Mouse (Mus musculus) neural tube, embryonic 13.5 days (tissue): ENCODE data around the gene Tnxb. TPM values are rescaled to one million over a fixed set of nuclear protein-coding genes. Genes with fewer than 3 reads are reported as not detected.
A peak's percentile ranks its signal among the peaks of the same experiment; 100 is the strongest.

ENCODE experiments used
- ATAC-seq: fragments of 200-750 bp; cut with Nextera tagmentation; 2 replicates; pipeline ENCODE4 v1.8.0; 2017; ENCODE audit warnings: low read depth, mild to moderate bottlenecking, moderate TSS enrichment, moderate library complexity
- H3K27ac ChIP-seq: fragments of 300-500 bp; sonication (generic); replicated peaks from 2 replicates; pipeline ENCODE4 v1.5.1; 2015; ENCODE audit warnings: moderate library complexity, mild to moderate bottlenecking, inconsistent platforms
- H3K27me3 ChIP-seq: fragments of 300-500 bp; sonication (generic); 2 replicates; pipeline ENCODE4 v1.6.1; 2015; ENCODE audit warnings: mild to moderate bottlenecking, inconsistent platforms
- H3K36me3 ChIP-seq: fragments of 300-500 bp; sonication (generic); 2 replicates; pipeline ENCODE4 v1.6.1; 2015; ENCODE audit warnings: mild to moderate bottlenecking, inconsistent platforms
- H3K4me1 ChIP-seq: fragments of 300-500 bp; sonication (generic); replicated peaks from 2 replicates; pipeline ENCODE4 v1.6.1; 2015; ENCODE audit warnings: inconsistent platforms
- H3K4me2 ChIP-seq: fragments of 300-500 bp; sonication (generic); 2 replicates; pipeline ENCODE4 v1.6.1; 2015; ENCODE audit warnings: inconsistent platforms, mild to moderate bottlenecking, moderate library complexity
- H3K4me3 ChIP-seq: fragments of 300-500 bp; sonication (generic); 2 replicates; pipeline ENCODE4 v1.5.1; 2015; ENCODE audit warnings: mild to moderate bottlenecking, inconsistent platforms
- H3K9ac ChIP-seq: fragments of 300-500 bp; sonication (generic); 2 replicates; pipeline ENCODE4 v1.6.1; 2015; ENCODE audit warnings: moderate library complexity, mild to moderate bottlenecking, inconsistent platforms
- H3K9me3 ChIP-seq: fragments of 300-500 bp; sonication (generic); 2 replicates; pipeline ENCODE4 v1.6.1; 2016; ENCODE audit warnings: inconsistent platforms
- WGBS: fragments of 180-500 bp; shearing (Covaris S2); methylation state at CpG from one replicate; pipeline ENCODE4 v1.1.7; 2015; 5-methylcytosine and 5-hydroxymethylcytosine counted together
- polyA plus RNA-seq: library from polyadenylated mRNA; unstranded; fragments of >200 nt; fragmentation: Nextera tagmentation; extraction: Ambion mirVana; gene quantifications from 2 replicates; pipeline ENCODE4 v1.2.1, GENCODE M21; 2015

The Tnxb gene
- polyA plus RNA-seq, 1 experiment from 2014 or later = 0.11 TPM

DNA sequence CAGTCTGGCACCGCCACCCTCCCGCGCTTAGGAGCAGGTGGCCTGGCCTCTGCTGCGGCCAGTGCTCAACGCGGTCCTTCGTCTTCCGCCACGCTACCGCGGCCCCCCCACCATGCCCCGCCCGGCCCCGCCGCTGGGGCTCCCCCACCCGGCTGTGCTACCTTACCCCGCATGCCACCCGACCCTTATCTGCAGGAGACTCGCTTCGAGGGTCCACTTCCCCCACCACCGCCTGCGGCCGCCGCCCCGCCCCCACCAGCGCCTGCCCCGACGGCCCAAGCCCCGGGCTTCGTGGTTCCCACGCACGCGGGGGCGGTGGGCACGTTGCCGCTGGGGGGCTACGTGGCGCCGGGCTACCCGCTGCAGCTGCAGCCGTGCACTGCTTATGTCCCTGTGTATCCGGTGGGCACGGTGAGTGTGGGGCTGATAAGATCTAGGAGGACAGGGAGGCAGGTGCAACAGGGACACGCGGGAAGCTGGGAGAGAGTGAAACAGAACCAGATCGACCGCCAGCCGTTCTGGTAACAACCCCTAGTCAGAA is 39.5 kb upstream of the Tnxb start:
- no peak for ATAC-seq
- peak overlapping the region; percentile 74 for H3K4me3 ChIP-seq
- no peak overlapping the region for H3K27ac ChIP-seq
- H3K27me3 ChIP-seq = peaks cover 47% of the 10 kb centered on the region
- H3K9ac ChIP-seq = peak overlapping the region; percentile 55
- WGBS = 3% methylated on average over 42 of the region's 48 CpGs
- peaks cover 58% of the 10 kb centered on the region for H3K4me1 ChIP-seq
- H3K9me3 ChIP-seq = no peaks in the 10 kb centered on the region
- H3K4me2 ChIP-seq = peak overlapping the region; percentile 75
- no peaks in the 10 kb centered on the region for H3K36me3 ChIP-seq

DNA sequence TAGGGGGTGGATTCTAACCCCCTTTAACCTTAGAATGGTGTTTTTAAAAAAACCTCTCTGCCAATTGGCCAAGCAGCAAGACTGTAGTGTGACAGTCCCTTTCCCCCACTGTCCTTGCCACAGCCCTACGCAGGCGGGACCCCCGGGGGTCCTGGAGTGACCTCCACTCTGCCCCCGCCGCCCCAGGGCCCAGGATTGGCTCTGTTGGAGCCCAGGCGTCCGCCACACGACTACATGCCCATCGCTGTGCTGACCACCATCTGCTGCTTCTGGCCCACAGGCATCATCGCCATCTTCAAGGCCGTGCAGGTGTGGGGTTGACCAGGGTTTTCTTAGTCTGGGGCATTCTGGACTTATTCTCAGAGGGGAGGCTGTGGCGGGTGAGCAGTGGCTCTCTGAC is 38.7 kb upstream of the Tnxb start:
- H3K4me2 ChIP-seq = peak overlapping the region; percentile 75
- no peaks in the 10 kb centered on the region for H3K9me3 ChIP-seq
- H3K4me1 ChIP-seq = peaks cover 50% of the 10 kb centered on the region
- H3K9ac ChIP-seq = peak overlapping the region; percentile 67
- WGBS = 3% methylated on average over 12 of the region's 12 CpGs
- no peaks in the 10 kb centered on the region for H3K36me3 ChIP-seq
- H3K27me3 ChIP-seq = peaks cover 47% of the 10 kb centered on the region
- peak overlapping the region; percentile 74 for H3K4me3 ChIP-seq
- H3K27ac ChIP-seq = no peak overlapping the region
- ATAC-seq = no peak

DNA sequence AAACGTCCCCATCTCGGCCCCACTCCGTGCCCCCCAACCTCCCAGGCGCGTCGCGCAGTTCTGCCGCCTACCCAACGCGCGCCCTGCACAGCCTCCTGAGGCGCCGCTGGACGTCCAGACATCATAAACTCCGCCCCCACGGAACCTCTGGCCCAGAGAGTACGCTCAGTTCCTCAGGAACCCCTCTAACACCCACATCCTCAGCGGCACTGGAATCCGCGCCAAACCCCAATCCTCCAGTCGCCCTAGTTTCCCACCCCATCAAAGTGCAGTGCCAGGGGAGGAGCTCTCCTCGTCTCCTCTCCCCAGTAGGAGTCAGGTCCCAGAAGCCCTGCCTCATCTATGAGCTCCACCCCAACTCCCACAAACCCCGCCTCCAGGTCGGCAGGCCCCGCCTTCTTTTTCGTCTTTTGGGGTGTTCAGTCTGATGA is 38.1 kb upstream of the Tnxb start:
- 1% methylated on average over 26 of the region's 26 CpGs for WGBS
- H3K4me1 ChIP-seq = peaks cover 49% of the 10 kb centered on the region
- no peak overlapping the region for H3K27ac ChIP-seq
- peak overlapping the region; percentile 74 for H3K4me3 ChIP-seq
- H3K36me3 ChIP-seq = no peaks in the 10 kb centered on the region
- H3K9me3 ChIP-seq = no peaks in the 10 kb centered on the region
- peak overlapping the region; percentile 75 for H3K4me2 ChIP-seq
- H3K27me3 ChIP-seq = peaks cover 51% of the 10 kb centered on the region
- peak overlapping the region; percentile 67 for H3K9ac ChIP-seq
- no peak for ATAC-seq

DNA sequence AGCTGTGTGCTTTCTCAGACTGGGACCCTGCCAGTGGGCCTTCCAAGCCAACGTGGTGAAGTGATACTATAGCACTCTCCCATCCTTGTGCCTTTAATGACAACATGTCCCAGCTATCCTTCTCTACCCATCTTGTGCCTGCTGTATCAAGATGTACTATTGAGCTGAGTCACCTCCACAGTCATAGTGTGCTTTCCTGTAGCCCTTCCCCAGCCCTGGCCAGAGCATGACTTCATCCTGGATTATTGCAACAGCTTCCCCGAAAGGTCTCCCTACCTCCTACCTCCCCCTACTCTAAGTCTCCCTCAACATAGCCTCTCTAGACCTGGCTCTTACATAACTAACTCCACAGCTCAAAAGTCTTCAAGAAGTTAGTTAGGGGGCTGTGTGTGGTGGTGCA is 34.7 kb upstream of the Tnxb start:
- no peak overlapping the region for H3K4me3 ChIP-seq
- H3K27ac ChIP-seq = no peak overlapping the region
- ATAC-seq = no peak
- H3K27me3 ChIP-seq = peaks cover 39% of the 10 kb centered on the region
- H3K36me3 ChIP-seq = no peaks in the 10 kb centered on the region
- H3K9ac ChIP-seq = no peak overlapping the region
- 72% methylated on average over 2 of the region's 2 CpGs for WGBS
- H3K4me2 ChIP-seq = no peak overlapping the region
- peaks cover 27% of the 10 kb centered on the region for H3K4me1 ChIP-seq
- H3K9me3 ChIP-seq = no peaks in the 10 kb centered on the region

DNA sequence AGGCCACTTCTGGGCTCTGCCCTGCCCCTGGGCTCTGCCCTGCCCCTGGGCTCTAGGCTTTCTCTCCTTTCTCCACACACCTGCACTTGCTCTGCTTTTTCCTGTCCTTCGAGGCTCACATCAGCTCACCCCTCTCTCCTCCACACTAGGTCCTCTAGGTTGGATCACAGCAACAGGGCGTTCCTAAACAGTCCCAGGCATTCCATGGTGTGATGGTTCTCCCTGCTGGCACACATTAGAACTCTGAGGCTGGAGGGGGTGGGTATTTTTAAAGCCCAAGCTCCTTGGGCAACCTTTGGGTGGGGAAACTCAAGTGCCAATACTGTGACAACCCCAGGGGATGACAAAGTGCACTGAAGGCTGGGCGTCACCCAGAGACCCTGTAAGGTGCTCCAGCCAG is 32.9 kb upstream of the Tnxb start:
- no peak overlapping the region for H3K4me3 ChIP-seq
- no peak overlapping the region for H3K4me2 ChIP-seq
- H3K27me3 ChIP-seq = peaks cover 21% of the 10 kb centered on the region
- no peak overlapping the region for H3K9ac ChIP-seq
- no peak for ATAC-seq
- H3K9me3 ChIP-seq = no peaks in the 10 kb centered on the region
- H3K27ac ChIP-seq = no peak overlapping the region
- peaks cover 17% of the 10 kb centered on the region for H3K4me1 ChIP-seq
- no peaks in the 10 kb centered on the region for H3K36me3 ChIP-seq
- 67% methylated on average over 3 of the region's 3 CpGs for WGBS

DNA sequence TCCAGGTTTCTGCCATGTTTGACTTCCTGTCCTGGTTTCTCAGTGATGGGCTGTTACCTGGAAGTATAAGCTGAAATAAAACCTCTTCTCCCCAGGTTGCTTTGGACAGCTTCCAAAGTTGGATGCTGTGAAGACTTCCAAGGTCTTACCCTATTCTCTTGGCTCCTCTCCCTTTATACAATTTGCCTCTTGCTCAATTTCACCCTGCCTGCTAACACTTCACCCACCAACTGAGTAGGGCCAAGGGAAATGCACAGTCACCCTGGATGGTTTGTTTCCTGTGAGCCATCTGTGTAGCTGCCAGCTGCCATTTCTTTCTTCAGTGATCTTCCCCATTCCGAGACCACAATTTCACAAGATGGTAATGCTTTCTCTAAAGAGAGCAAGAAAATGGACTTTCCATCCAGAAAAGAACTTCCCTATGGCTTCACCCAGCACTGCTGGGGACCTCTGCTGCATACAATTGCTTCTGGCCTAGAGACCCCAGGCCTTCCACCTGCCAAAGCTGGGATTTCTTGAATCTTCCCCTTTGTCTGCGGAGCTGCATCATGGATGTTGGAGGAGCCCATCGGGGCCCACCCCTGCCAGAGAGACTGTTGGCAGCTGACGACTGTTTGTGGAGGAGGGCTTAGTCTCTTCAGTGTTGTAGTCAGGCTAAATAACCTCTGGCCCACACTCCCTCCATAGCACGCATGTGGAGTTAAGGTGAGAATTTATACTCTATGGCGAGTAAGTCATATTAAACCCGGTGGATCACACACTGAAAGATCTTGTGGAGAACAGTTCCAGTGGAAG is 30.7 kb upstream of the Tnxb start:
- no peaks in the 10 kb centered on the region for H3K36me3 ChIP-seq
- no peak overlapping the region for H3K9ac ChIP-seq
- 87% methylated on average over 7 of the region's 7 CpGs for WGBS
- H3K4me3 ChIP-seq = no peak overlapping the region
- no peak overlapping the region for H3K4me2 ChIP-seq
- no peak overlapping the region for H3K27ac ChIP-seq
- ATAC-seq = no peak
- H3K4me1 ChIP-seq = peaks cover 21% of the 10 kb centered on the region
- H3K27me3 ChIP-seq = peaks cover 4% of the 10 kb centered on the region; the same call in 1 of the 2 replicates
- no peaks in the 10 kb centered on the region for H3K9me3 ChIP-seq

DNA sequence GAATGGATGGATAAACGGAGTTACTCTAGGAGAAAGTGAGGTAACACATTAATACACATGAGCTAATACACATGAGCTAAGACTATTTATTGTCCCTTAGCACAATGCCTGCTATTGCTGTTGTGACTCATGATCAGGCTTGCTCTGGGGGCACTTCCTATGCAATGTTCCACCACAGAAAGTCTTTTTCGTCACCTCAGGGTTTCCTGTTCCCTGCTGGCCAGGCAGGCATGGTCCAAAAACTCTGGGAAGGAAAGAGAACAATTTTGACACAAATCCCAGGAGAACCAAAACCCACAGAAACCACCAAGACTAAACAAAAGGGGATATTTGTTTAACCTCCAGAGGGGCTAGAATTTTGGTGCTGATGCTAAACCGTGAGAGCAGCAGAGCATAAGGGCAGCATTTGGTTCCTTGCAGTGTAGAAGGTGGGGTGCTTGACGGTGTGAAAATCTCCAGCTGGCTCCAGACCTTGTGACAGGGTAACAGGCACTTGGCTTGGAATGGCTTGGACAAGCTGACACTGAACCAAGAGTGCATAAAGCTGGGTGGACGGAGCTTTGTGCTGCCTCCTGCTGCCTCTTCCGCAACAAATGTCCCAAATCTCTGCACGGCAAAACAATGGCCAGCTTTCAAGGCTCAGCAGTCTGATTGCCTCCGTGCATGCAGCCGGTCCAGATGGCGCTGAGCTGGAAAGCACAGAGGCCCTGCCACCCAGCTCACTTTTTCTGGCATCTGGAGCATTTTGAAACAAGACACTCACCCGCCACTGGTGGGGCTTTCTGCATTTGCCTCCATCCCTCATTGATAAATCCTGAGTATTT is 29.3 kb upstream of the Tnxb start:
- Histone ChIP-seq H3K9ac (peak overlapping the region; percentile 31; the same call in 1 of the 2 replicates), H3K27ac (peak overlapping the region; percentile 74), H3K36me3 (no peaks in the 10 kb centered on the region), H3K27me3 (peaks cover 4% of the 10 kb centered on the region; the same call in 1 of the 2 replicates), H3K4me1 (peaks cover 33% of the 10 kb centered on the region), H3K4me3 (no peak overlapping the region), H3K9me3 (no peaks in the 10 kb centered on the region), H3K4me2 (no peak overlapping the region)
- no peak for ATAC-seq
- WGBS = 15% methylated on average over 11 of the region's 11 CpGs

DNA sequence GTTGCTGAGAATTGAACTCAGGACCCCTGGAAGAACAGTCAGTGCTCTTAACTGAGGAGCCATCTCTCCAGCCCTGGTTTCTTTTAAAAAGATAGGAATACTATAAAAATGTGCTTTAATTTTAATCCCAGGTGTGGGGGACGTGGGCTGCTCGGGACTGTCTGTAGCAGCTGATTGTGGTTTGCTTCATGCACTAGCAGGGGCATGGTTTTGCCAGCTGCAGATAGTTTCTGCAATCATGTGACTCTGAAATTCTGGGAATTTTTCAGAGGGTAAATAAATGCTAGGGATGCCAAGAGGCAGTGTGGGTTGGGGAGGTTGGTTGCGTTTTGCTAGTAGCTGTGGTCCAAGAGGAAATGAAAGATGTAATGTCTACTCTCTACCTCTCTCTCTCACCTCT is 28.4 kb upstream of the Tnxb start:
- Histone ChIP-seq H3K27ac (peak overlapping the region; percentile 74; the same call in 1 of the 2 replicates), H3K36me3 (no peaks in the 10 kb centered on the region), H3K4me1 (peaks cover 40% of the 10 kb centered on the region), H3K27me3 (peaks cover under 1% of the 10 kb centered on the region; the same call in 1 of the 2 replicates), H3K9me3 (no peaks in the 10 kb centered on the region), H3K9ac (no peak overlapping the region), H3K4me3 (no peak overlapping the region), H3K4me2 (no peak overlapping the region)
- ATAC-seq = no peak
- WGBS = 85% methylated on average over 3 of the region's 3 CpGs

DNA sequence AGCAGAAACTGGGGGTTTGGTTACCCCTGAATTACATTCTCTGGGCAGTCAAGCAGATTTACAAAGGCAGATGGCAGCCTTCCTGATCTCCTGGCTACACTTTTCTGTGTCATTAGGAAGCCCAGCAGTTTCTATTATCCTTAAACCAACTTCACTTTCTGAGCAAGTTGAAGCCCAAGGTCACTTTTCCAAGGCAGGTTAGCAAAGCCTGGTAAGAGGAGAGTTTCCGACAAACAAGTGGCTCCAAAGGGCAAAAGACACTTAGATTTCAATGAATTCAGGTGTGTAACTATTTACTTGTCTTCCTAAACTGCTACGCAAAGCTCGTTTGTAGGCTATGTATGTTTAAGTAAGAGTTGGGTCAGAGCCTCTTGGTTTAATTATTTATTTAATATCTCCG is 27.0 kb upstream of the Tnxb start:
- no peak overlapping the region for H3K27ac ChIP-seq
- H3K27me3 ChIP-seq = no peaks in the 10 kb centered on the region
- WGBS = 83% methylated on average over 4 of the region's 4 CpGs
- H3K9ac ChIP-seq = no peak overlapping the region
- no peaks in the 10 kb centered on the region for H3K36me3 ChIP-seq
- H3K4me3 ChIP-seq = no peak overlapping the region
- H3K4me2 ChIP-seq = no peak overlapping the region
- no peak for ATAC-seq
- peaks cover 49% of the 10 kb centered on the region for H3K4me1 ChIP-seq
- H3K9me3 ChIP-seq = no peaks in the 10 kb centered on the region

DNA sequence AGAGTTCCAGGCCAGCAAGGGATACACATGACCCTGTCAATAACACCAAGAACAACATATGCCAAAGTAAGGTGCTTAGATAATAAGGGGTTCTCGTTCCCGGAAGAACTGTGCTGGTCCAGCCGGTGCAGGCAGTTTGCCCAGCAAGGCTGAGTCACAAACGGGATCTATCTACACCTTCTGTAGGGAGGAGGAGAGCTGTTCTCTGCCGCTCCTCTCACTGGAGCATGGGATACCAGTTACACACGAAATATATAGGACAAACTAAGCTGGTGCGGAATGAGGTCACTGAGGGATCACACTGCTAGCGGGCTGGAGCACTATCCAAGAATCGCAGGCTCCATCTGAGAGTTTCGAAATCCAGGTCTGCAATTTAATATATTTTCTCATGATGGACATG is 26.4 kb upstream of the Tnxb start:
- Histone ChIP-seq H3K27ac (no peak overlapping the region), H3K4me2 (no peak overlapping the region)
- no peak for ATAC-seq

DNA sequence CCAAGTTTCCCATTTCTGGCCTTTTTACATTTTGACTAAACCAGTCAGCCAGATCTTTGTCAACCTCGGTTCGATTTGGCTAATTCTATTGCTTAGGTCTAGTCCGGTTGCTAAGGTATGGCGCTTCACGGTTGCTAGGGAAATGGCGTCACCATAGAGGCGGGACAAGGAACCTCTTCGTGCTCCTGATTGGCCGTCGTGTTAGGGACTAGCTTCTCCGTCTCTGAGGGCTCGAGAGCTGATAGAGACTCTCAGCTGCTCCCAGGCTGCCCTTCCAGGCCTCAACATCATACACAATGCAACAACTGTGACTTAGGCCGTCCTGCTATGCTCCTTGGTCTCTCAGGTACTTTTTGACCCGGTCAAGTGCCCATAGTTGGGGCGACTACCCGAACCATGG is 25.7 kb upstream of the Tnxb start, which contains the start of gene Fkbpl:
Gene Fkbpl (plus strand): TSS at position 157 of the 400 bp plus-strand sequence.
- Histone ChIP-seq H3K4me3 (peak within 1 kb of the TSS; percentile 54), H3K27ac (peak within 1 kb of the TSS; percentile 70), H3K4me1 (peaks cover 52% of the 10 kb centered on the region), H3K9me3 (no peaks in the 10 kb centered on the region), H3K9ac (peak within 1 kb of the TSS; percentile 75), H3K27me3 (no peaks in the 10 kb centered on the region), H3K36me3 (peaks cover 8% of the 10 kb centered on the region), H3K4me2 (peak within 1 kb of the TSS; percentile 65)
- ATAC-seq = peak; percentile 67
- under 1% methylated on average over 16 of the region's 16 CpGs for WGBS

More for the DNA sequence above, 26.4 kb upstream of the Tnxb start:
- 83% methylated on average over 10 of the region's 10 CpGs for WGBS
- no peaks in the 10 kb centered on the region for H3K9me3 ChIP-seq
- 0 out of 2 replicates have a peak overlapping the region, but pooled peaks have one; percentile 17 for H3K9ac ChIP-seq
- H3K27me3 ChIP-seq = no peaks in the 10 kb centered on the region
- H3K4me1 ChIP-seq = peaks cover 52% of the 10 kb centered on the region
- H3K4me3 ChIP-seq = no peak overlapping the region
- peaks cover 2% of the 10 kb centered on the region; the same call in 1 of the 2 replicates for H3K36me3 ChIP-seq
